Mouse (Mus musculus) gastrocnemius, postnatal 14 days (tissue): ENCODE data around the gene Fstl1. TPM values are rescaled to one million over a fixed set of nuclear protein-coding genes. Genes with fewer than 3 reads are reported as not detected.
A peak's percentile ranks its signal among the peaks of the same experiment; 100 is the strongest.

Source experiments
- DNase-seq: peaks from one replicate; pipeline ENCODE4 v3.0.0; 2021; ENCODE audit warnings: mixed read lengths
- intact Hi-C: fragments of 180-260 bp; cut with DNase I; formaldehyde crosslinking; loops from one replicate; pipeline ENCODE4 v1.15.1; 2025; ENCODE audit warnings: low total_unique reads
- long read RNA-seq, 2 experiments: library from polyadenylated mRNA; stranded (forward); transcript quantifications; one replicate each; pipeline ENCODE4 v2.0.0; 2021
- total RNA-seq, 2 experiments: library from RNA; stranded (reverse); gene quantifications; 2 replicates each; pipeline ENCODE4 v1.2.3; 2021

The Fstl1 gene
- 100 to 1,000 TPM; 209 to 290 TPM for total RNA-seq
- long read RNA-seq, experiment 1, transcript Fstl1-201 (11 exons, 3,789 nt): major isoform, 246 of 307 reads
- long read RNA-seq, experiment 1, partial matches to known transcripts: 54 of 307 reads
- long read RNA-seq, experiment 1, other reads (novel, unspliced or antisense): 7 of 307 reads
- long read RNA-seq, experiment 2, transcript Fstl1-201 (11 exons, 3,789 nt): major isoform, 311 of 361 reads
- long read RNA-seq, experiment 2, partial matches to known transcripts: 46 of 361 reads
- long read RNA-seq, experiment 2, other reads (novel, unspliced or antisense): 4 of 361 reads

DNA sequence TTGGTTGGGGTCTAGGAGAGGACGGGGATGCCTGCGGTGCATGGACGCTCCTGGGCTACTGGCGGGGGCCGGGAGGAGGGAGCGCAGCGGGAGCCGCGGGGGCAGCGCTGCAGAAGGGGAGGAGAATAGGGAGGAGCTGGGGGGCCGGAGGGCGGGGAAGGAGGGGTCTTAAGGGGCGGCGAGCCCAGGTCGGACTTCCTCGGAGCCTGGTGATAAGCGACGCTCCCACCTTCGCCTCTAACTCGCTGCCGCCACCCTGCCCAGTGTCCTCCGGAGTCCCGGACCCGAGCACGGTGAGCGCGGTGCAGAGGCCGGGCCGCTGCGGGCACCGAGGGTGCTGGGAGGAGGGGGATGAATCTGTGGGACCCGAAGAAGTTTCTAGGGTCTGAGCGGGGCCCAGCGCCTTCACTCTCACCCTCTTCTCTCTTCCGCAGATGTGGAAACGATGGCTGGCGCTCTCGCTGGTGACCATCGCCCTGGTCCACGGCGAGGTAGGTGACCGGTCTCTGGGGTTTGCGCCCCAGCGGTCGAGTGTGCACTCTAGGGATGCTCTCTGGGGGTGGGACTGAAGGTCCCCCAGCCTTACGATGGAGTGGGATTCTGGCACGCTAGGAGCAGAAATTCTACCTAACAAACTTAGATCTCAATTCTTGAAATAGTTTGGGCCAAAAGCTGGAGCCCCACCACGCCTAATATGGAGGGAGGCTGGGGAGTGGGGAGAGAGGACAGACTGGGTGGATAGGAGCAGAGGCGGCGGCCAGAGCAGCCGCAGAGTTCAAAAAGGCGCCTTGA, at the start of gene Fstl1:
Fstl1 (plus strand) TSS at position 14 of the 792 bp plus-strand sequence.
- peak; percentile 74 for DNase-seq
- intact Hi-C loops: no loop called here

DNA sequence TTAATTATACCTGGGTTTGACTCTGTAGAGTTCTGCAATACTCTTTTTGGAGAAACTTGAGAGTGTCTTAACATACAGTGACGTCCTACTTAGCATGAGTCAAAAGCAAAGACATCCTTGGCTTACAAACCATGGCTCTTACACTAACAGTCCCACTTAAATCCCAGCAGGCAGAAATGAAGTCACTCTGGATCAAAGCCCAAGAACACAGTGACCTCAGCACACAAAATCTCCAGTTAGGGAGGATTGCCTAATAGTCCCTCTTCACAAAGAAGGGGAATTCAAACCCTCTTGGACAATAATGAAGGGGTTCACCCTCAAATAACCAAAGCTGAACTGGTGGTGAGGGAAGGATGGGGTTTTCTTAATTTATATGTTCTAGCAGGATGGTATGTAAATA, 48.0 kb upstream of the Fstl1 start:
- intact Hi-C loops: no loop called here
- DNase-seq: peak; percentile 32

DNA sequence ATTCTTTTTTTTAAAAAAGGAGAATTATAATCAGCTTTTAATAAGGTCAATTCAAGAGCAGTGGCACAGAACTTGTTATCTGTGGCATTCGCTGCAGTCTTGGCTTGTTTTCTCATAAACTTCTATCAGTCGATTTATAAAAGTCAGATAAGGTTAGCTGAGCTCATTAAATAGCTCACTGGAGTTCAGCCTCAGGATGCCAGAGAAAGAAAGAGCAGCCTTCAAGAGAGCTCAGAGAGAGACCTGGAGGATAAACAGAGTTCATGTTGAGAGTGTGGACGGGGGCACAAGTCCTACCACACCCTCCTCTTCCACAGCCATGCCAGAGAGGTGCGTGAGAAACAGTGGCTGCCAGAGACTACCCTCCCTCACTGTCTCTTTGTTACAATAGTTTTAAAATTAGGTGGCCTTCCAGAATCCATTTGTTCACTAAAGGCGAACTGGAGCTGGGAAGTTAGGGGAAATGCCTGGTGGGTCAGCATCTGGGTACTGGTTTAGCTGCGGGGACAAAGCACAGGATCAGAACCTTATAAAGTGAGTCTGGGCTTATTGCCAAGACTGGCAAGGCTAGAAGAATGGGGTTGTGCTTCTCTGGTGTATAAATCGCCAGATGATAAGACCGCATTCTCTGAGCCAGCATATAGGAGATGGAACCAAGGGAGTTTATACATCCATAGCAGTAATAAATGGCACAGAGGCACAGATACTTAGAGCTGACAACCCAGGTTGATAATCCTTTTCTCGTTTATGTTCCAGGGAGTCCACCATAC, 47.1 kb upstream of the Fstl1 start:
- intact Hi-C loops: no loop called here
- DNase-seq: no peak

DNA sequence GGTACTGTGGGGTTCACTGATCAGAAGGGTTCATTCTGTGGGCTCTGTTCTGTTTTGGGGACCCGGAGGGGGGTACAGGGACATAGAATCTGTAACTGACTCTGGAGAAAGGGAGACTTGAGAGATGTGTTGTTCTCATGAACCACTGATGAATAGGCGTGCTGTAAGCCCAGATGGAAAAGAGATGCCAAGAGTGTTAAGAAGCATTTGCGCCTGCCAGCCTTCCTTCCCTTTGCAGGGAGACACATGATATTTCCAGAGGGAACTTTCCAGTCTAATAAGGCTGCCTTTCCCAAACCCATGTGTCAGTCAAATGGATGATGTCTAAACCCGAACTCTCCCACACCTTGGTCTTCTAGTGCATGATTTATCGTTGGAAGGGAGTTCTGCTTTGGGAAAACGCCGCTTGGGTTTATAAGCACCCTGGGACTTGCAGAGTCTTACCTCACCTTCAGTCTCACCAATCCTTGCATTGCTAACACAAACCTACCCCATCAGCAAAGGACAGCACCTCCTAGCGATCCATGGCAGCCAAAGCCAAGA, 46.3 kb upstream of the Fstl1 start:
- intact Hi-C loops: no loop called here
- DNase-seq: peak; percentile 24

DNA sequence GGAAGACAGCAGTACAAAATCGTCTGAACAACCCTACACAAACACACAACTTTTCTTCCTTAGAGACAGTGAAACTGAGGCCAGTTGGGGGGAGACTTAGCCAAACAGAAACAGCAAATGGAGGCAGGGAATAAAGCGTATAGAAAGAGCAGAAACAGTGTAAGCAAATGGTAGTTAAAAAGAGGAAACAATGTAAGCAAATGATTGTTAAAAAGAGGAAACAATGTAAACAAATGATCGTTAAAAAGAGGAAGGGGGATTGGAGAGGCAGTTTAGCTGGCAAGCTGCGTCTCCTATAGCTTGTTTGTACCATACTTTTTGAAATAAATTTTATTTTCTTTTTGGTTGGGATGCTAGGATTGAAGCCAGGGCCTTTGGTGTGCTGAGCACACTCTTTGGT, 45.2 kb upstream of the Fstl1 start:
- intact Hi-C loops: no loop called here
- no peak for DNase-seq

DNA sequence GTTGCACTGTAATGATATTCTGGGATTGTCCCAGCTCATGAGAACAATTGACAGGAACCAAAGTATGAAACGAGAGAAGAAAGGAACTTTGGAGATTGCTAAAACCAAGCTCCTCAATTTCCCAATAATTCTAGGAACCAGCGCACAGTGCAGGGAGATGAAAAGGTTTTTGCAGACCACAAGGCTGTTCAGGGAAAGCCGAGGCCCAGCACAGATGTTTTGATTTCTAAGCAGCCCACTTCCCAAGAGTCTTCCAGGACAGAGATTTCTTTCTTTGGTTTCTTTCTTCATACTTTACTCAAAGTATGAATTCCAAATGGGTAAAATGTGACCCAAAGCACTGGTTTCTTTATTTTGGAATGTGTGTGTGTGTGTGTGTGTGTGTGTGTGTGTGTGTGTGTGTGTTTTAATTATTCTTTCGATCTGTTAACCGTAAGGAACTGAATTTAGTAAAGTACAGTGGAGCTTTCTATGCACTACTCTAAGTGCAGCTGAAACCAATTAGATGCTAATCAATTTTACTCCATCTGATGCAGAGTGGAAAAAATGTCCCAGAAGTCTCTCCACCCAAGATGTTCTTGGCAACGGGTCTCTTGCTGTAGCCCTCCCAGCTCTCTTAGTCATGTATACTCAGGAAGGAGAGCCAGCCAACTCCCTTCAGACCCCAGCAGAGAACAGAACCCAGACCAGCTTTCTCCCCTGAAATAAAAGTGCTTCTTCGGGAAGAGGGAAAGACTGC, 44.5 kb upstream of the Fstl1 start:
- intact Hi-C loops: no loop called here
- peak; percentile 50 for DNase-seq

DNA sequence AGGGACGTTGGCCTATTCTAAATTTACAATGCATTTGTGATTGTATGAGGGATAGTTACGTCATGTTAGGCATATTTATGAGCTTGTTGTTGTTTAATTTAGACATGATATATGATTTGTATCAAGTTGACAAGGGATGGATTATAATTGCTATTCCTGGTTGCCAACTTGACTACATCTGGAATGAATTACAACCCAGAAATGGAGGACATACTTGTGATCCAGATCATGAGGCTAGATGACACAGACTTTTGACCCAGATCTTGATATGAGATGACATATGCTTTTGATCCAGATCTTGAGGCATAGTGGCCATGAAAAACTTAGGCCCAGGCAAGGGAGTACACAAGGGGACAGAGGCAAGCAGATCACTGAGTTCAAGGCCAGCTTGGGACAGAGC, 36.6 kb upstream of the Fstl1 start:
- no peak for DNase-seq
- intact Hi-C loops: no loop called here

DNA sequence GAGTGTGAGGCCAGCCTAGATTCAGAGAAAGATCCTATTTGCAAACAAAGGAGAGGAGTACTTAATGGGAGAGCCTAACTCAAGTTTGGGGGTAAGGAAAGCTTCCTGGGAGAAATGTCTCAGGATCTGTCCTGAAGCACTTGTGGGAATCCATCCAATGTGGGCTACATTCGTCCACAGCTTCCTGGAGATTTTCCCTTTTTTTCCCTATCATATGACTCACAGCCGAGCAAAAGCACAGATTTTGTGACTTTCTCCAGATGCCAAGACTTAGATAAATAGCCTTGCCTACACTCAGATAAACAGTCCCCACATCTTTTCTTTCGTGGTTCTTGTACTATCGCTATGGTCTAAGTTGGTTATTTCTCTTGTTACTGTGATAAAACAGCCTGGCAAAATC, 34.4 kb upstream of the Fstl1 start:
- DNase-seq: no peak
- intact Hi-C loops: no loop called here

DNA sequence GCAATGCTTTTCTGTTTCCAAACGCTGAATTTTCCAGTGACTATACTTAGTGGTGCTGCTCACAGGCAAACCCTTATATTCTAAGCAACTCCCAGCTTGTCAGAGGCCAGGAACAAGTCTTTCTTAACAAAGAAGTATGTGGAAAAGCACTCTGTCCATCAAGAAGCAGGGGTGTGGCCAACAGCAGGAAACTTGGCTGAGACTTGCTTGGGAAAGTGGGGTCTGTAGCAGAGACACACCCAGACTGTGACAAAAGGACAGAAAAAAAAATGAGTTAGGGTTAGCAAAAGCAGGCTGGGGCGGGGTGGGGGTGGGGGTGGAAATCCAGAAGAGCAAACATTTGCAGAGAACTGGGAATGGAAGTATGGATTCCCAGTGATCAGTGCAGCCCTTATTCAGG, 23.8 kb upstream of the Fstl1 start:
- no peak for DNase-seq
- intact Hi-C loops: no loop called here

DNA sequence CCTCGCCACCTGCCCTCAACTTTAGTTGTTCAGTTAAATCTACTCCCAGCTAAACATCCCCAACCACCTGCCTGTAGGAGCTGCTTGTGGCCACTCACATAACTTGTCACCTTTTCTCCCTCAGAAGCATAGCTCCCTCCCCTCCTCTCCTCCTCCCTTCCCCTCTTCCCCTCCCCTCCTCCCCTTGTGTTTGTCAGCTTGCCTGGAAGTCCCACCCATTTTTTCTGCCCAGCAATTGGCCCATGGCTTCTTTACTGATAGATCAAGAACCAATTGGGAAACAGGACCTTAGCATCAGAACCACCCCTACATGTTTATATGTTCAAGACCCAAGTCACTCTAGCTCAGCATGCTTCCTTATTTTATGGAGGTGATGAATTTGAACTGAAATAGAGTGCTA, 22.9 kb upstream of the Fstl1 start:
- DNase-seq: no peak
- intact Hi-C loops: no loop called here

DNA sequence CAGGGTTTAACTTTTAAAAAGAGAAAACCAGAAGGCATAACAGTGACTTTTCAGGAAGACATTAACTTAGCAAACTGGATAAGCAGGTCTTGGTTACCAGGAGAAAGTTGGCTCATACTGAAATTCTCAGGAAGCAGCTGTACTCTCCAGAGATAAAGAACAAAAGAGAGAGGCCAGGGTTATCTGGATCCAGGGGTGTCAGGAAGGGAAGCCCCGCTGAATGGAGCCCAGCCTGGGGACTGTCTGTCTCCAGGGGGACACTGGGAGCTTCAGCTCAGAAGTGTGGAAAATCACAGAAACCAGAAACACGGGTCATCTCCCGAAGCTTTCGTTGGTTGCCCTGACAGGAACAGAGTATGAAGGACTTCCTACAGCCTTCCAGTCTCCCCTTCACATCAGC, 22.2 kb upstream of the Fstl1 start:
- DNase-seq: no peak
- intact Hi-C loops: no loop called here

DNA sequence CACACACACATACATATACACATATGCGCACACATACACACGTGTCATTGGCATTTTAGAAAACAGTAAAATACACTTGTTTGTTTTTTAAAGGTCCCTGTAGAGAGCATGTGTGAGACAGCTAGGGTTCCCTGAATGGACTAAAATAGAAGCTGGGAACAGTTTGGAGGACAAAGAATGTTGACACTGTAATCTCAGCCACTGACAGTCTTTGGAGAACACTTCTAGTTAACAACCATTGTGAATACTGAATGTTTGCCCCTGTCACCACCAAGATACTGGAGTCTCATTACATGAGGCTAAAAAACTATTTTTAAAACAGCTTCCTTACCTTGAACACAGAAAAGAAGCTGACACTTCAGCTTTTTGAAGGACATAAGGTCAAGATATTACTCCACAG, 19.4 kb upstream of the Fstl1 start:
- intact Hi-C loops: no loop called here
- no peak for DNase-seq

DNA sequence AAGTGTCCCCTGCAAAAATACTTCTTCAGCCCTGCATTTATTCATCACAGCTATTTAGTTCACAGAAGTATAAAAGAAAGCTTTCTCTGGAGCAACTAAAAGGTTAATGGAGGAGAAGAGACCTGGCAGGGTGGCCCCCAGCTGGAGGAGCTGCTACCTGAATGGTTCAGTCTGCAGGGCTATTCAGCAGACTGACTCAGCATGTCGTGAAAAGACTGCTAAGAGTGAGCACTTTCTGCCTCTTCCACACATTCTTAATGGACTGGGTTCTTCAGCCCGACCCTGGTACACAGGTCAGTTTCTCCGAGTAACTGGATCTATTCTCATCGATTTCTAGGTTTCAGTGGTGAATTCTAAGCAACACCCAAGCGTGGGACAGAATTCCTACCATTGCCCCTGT, 12.9 kb upstream of the Fstl1 start:
- intact Hi-C loops: no loop called here
- DNase-seq: no peak

DNA sequence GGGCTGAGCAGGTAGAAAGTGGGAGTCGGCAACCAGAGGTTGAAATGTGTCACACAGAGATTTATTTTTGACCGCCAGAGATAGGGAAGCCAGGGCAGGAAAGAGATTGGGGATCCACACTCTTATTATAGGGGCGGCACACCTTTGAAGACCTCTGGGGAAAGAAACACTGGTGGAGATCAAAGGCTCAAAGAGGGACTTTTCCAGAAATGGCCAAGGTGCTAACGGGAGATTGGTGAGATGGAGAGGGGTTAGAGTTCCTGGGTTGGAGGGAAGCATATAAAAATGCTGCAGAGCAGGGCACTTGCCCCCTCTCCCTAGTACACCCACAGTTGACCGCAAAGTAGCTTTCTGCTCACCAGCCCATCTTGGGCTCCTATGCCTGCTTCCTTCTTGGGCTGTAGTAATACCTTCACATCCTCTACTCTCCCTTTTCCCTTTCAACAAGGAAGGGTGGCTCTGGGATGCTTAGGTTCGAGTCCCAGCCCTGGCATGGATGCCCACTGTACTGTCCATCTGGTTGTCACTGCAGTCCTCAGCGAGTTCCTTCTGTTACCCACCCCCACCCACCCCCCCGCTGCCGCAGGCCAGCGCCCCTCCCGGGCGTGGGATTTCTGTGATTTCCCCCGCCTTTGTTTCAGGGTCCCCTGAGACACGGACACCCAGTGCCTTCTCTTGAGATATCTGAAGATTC, 360 bp upstream of the Fstl1 start:
- DNase-seq: no peak
- intact Hi-C loops: no loop called here

DNA sequence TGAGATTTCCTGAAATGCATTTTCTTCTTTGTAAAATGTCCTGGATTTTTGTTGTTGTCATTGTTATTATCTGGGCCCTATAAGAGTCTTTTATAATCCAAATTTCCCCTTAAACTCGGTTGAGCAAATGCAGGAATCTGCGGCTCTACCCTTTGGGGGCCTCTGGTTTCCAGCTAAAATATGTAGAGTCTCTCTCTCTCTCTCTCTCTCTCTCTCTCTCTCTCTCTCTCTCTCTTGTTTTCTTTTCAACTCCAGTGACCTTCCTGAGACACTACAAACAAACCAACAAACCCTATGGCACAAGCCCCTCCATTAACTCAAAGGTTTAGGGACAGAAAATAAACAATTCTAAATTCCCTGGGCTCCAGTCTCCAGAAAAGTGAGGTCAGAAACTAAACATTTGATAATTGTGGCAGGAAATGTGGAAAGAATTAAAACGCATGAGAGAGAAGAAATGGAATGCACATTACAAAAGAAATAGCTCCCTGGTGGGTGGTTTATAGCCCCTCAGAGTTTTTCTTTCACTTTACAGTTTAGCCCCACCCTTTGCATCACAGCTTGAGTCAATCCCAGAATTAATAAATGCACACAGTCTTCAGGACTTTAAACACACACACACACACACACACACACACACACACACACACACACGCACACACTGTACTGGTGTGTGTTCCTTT, 1.3 kb downstream of the Fstl1 start:
- no peak for DNase-seq
- intact Hi-C loops: no loop called here

DNA sequence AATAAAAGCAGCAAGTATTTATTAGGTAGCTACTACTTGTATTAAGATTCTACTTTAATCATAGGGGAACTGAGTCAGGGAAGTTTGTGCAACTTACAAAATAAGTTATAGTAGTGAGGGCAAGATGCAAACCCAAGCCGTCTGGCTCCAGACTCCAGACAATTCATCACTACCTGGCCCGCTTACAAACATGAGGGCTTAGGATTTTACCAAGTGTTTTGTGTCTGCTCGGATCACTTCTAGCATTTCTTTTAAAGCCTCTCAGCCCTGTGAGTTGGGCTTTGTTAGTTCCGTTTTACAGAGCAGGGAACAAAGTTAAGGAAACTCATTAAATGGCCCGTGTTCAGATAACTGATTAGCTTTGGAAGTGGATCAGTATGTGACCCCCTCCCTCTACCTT, 1.9 kb downstream of the Fstl1 start:
- intact Hi-C loops: no loop called here
- DNase-seq: no peak

DNA sequence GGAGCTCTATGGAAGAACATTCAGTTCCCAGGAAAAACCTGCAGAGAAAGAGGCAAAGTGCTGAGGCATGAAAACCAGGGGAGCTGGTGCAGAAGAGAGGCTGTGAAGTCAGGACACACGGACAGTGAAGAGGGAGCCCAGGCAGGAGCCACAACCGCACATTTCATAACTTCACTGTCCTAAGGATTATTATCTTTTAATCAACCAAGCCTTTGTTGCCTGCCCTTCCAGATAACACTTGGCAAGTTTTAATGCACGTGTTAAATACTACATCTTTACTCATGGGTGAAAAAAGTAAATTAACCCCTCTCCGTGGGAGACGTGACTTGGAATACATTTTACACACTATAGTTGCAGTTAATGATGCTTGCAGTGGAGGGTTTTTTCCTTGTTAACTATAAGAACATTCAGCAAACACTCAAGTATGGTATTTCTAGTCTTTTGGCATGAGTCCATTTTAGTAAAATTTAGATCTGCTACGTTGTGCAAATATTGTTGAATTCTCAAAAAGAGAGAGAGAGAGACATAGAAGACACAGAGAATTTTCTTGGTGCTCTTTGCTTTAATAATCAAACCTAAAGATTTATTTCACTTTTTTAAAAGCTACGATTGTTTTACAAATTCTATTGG, 3.1 kb downstream of the Fstl1 start:
- intact Hi-C loops: no loop called here
- no peak for DNase-seq

DNA sequence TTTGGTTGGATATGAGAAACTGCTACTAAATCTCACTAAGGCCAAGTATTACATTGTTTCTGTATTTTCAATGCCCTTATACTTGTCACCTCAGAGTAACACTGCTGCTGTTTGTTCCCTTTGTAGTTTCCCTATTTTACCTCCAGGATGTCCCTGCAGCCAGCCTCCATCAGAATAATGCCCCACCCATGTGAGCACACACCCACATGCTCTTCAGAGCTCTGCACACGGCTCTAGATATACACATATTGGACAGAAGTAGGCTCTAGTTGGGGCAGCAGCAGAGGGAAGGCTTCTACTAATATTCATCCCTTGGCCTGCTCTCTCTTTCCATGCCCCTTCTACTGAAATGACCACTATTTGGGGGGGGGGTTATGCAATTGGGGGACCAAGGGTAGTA, 3.7 kb downstream of the Fstl1 start:
- intact Hi-C loops: no loop called here
- no peak for DNase-seq
